Mouse (Mus musculus): ENCODE results near the gene Tmeff2. TPM values are rescaled to one million over a fixed set of nuclear protein-coding genes. Genes with fewer than 3 reads are reported as not detected.

Tmeff2 gene
- polyA plus RNA-seq, 1 experiment from 2014 or later: 1.4 TPM

DNA sequence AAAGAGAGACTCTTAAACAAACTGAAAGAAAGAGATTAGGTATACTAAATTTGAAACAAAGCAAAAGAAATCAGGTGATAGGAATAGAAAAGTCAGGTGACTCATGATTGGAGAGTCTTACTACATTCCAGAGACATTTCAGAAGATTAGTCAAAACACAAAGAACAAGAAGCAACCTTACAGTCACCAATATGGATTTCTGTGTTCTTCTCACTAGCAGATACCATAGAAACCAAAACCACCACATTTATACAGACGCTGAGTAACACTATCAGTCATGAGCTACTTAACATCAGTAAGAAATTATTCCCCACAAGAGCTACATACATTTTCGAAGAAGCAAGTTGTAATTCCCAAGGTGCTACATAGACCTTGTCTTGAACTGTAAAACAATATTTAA lies 165.2 kb downstream of the Tmeff2 start:
- no peaks in the 10 kb centered on the region for H3K27me3 ChIP-seq (ENCODE audit: control insufficient read depth, insufficient read depth, low read length)
- H3K9me3 ChIP-seq (ENCODE audit: control insufficient read depth, low read length): no peaks in the 10 kb centered on the region
- no peak overlapping the region for H3K27ac ChIP-seq (replicated peaks in 1 of 2; ENCODE audit: control insufficient read depth in 1 of 2, insufficient read depth in 1 of 2, low read depth in 2 of 2, low read length in 2 of 2)
- H3K36me3 ChIP-seq (ENCODE audit: control insufficient read depth, insufficient read depth, low read length): no peaks in the 10 kb centered on the region
- WGBS: 85% methylated on average over 2 of the region's 2 CpGs
- no peaks in the 10 kb centered on the region for H3K4me1 ChIP-seq (ENCODE audit: control insufficient read depth in 2 of 2, insufficient read depth in 2 of 2, low read length in 2 of 2)
- no peak for ATAC-seq (ENCODE audit: insufficient number of reproducible peaks, insufficient read depth, low FRiP score, low read depth)
- no peak overlapping the region for H3K9ac ChIP-seq (ENCODE audit: low read length)
- H3K4me2 ChIP-seq (ENCODE audit: low read length): no peak overlapping the region
- no peak overlapping the region for H3K4me3 ChIP-seq (ENCODE audit: control insufficient read depth in 1 of 2, insufficient read depth in 1 of 2, low read depth in 1 of 2, low read length in 2 of 2)

DNA sequence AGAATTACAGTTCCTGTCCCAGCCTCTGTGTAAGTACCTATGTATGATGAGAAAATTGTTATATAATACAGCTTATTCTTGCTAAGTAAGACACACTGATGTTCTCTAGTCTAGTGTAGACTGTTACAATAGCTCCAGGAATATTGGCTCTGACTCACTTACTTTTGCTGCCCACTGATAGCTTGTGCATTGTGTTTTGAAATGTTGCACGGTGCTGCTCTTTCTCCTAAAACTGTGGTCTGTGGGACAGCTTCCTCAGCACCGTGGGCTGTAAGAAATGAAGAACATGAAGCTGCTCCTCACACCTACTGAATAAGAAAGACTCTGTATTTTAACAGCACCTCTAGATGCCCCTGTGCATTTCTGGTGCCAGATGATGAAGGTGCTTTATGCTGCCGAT lies 168.4 kb downstream of the Tmeff2 start:
- no peak for ATAC-seq (ENCODE audit: insufficient number of reproducible peaks, insufficient read depth, low FRiP score, low read depth)
- H3K36me3 ChIP-seq (ENCODE audit: control insufficient read depth, insufficient read depth, low read length): no peaks in the 10 kb centered on the region

DNA sequence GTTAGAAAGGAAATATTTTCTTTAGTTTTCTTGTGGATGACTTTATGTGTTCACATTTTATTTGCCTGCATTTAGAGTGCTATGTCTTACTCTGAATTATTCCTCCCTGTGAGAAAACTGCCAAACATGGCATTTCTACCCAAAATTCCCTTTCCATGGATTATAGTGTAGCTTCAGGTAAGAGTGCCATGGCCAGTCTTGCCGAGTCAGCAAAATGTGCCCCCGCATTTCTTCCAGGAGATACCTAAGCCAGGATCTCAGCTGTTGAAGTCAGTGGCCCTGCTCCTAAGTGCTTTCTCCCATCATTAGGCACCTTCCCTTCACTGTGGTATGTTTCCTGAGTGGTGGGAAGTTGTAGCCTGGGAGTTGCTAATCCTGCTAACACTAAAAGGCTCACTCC lies 168.8 kb downstream of the Tmeff2 start:
- Histone ChIP-seq H3K9ac (ENCODE audit: low read length) (no peak overlapping the region), H3K4me3 (ENCODE audit: control insufficient read depth in 1 of 2, insufficient read depth in 1 of 2, low read depth in 1 of 2, low read length in 2 of 2) (no peak overlapping the region), H3K4me1 (ENCODE audit: control insufficient read depth in 2 of 2, insufficient read depth in 2 of 2, low read length in 2 of 2) (no peaks in the 10 kb centered on the region), H3K36me3 (ENCODE audit: control insufficient read depth, insufficient read depth, low read length) (no peaks in the 10 kb centered on the region), H3K27me3 (ENCODE audit: control insufficient read depth, insufficient read depth, low read length) (no peaks in the 10 kb centered on the region), H3K27ac (replicated peaks in 1 of 2; ENCODE audit: control insufficient read depth in 1 of 2, insufficient read depth in 1 of 2, low read depth in 2 of 2, low read length in 2 of 2) (no peak overlapping the region), H3K9me3 (ENCODE audit: control insufficient read depth, low read length) (no peaks in the 10 kb centered on the region), H3K4me2 (ENCODE audit: low read length) (no peak overlapping the region)
- ATAC-seq (ENCODE audit: insufficient number of reproducible peaks, insufficient read depth, low FRiP score, low read depth): no peak
- WGBS: 63% methylated on average over 2 of the region's 2 CpGs

More for the DNA sequence above, 168.4 kb downstream of the Tmeff2 start:
- WGBS: 63% methylated on average over 3 of the region's 3 CpGs
- no peaks in the 10 kb centered on the region for H3K27me3 ChIP-seq (ENCODE audit: control insufficient read depth, insufficient read depth, low read length)
- no peak overlapping the region for H3K4me3 ChIP-seq (ENCODE audit: control insufficient read depth in 1 of 2, insufficient read depth in 1 of 2, low read depth in 1 of 2, low read length in 2 of 2)
- H3K9me3 ChIP-seq (ENCODE audit: control insufficient read depth, low read length): no peaks in the 10 kb centered on the region
- H3K9ac ChIP-seq (ENCODE audit: low read length): no peak overlapping the region
- H3K27ac ChIP-seq (replicated peaks in 1 of 2; ENCODE audit: control insufficient read depth in 1 of 2, insufficient read depth in 1 of 2, low read depth in 2 of 2, low read length in 2 of 2): no peak overlapping the region
- H3K4me1 ChIP-seq (ENCODE audit: control insufficient read depth in 2 of 2, insufficient read depth in 2 of 2, low read length in 2 of 2): no peaks in the 10 kb centered on the region
- no peak overlapping the region for H3K4me2 ChIP-seq (ENCODE audit: low read length)

DNA sequence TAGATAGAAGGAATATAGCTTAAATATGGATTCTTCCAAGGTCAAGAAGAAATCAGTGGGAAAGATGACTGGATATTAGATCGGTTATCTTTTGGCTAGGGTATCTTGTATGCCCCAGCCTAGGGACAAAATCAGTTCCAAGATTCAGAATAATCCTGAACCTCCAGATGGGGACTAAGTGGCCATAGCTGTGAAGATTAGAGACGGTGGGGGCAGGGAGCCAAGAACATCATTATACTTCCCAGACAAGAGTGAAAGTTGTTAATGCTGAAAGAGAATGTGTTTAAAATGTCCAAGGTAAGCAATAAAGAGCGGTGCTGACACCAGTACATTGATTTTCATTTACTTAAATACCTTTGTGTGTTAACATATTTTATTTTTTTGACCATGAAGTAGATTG lies 173.6 kb downstream of the Tmeff2 start:
- Histone ChIP-seq H3K9ac (ENCODE audit: low read length) (no peak overlapping the region), H3K36me3 (ENCODE audit: control insufficient read depth, insufficient read depth, low read length) (no peaks in the 10 kb centered on the region), H3K27me3 (ENCODE audit: control insufficient read depth, insufficient read depth, low read length) (no peaks in the 10 kb centered on the region), H3K4me2 (ENCODE audit: low read length) (no peak overlapping the region), H3K27ac (replicated peaks in 1 of 2; ENCODE audit: control insufficient read depth in 1 of 2, insufficient read depth in 1 of 2, low read depth in 2 of 2, low read length in 2 of 2) (no peak overlapping the region), H3K4me3 (ENCODE audit: control insufficient read depth in 1 of 2, insufficient read depth in 1 of 2, low read depth in 1 of 2, low read length in 2 of 2) (no peak overlapping the region), H3K4me1 (ENCODE audit: control insufficient read depth in 2 of 2, insufficient read depth in 2 of 2, low read length in 2 of 2) (no peaks in the 10 kb centered on the region), H3K9me3 (ENCODE audit: control insufficient read depth, low read length) (no peaks in the 10 kb centered on the region)
- WGBS: 78% methylated on average over 3 of the region's 3 CpGs
- ATAC-seq (ENCODE audit: insufficient number of reproducible peaks, insufficient read depth, low FRiP score, low read depth): no peak

DNA sequence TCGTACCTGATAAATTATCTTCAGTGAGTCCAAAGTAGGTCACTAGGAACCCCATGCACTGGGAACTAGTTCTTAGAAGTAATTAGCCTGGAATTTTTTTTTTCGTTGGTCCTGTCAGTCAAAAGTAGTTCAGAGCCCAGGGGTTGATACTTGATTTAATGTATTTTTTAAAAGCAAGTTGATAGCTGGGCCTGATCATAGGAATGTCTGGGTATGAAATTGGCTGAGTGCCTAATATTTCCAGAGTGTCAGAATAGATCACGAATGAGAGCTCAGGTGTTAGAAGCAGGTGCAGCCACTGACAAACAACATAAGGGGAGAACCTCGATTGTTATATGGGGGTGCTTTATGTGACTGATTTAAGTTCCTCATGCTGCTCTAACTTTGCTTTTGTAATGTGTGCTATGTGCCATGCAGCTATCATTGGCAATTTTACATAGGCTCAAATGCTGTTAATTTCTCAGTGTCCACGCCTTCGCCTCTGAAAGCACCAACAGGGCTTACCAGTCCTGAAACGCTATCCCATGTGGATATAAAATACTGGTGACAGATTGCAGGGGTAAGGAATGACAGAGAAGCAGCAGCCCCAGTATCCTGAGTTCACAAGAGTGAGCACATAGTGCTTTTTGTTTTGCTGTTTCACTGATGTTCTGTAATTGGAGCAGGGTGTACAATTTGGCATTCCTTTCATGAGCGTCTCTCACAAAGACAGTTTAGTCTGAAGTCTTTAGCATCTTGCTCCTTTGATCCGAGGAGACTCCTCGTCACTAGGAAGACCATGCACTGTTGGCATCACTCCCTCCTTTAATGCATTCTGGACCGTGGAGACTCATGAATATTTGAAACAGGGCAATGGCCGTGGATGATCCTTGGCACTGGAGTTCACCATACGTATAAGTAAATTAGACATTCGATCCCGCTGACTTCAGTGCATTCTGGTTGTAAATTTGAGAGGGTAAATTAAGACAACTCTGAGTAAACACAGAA lies 175.6 kb downstream of the Tmeff2 start:
- H3K9ac ChIP-seq (ENCODE audit: low read length): no peak overlapping the region
- no peaks in the 10 kb centered on the region for H3K27me3 ChIP-seq (ENCODE audit: control insufficient read depth, insufficient read depth, low read length)
- no peak overlapping the region for H3K27ac ChIP-seq (replicated peaks in 1 of 2; ENCODE audit: control insufficient read depth in 1 of 2, insufficient read depth in 1 of 2, low read depth in 2 of 2, low read length in 2 of 2)
- WGBS: 76% methylated on average over 15 of the region's 15 CpGs
- H3K4me2 ChIP-seq (ENCODE audit: low read length): no peak overlapping the region
- H3K4me3 ChIP-seq (ENCODE audit: control insufficient read depth in 1 of 2, insufficient read depth in 1 of 2, low read depth in 1 of 2, low read length in 2 of 2): no peak overlapping the region
- H3K9me3 ChIP-seq (ENCODE audit: control insufficient read depth, low read length): no peaks in the 10 kb centered on the region
- no peak for ATAC-seq (ENCODE audit: insufficient number of reproducible peaks, insufficient read depth, low FRiP score, low read depth)
- no peaks in the 10 kb centered on the region for H3K4me1 ChIP-seq (ENCODE audit: control insufficient read depth in 2 of 2, insufficient read depth in 2 of 2, low read length in 2 of 2)
- no peaks in the 10 kb centered on the region for H3K36me3 ChIP-seq (ENCODE audit: control insufficient read depth, insufficient read depth, low read length)

DNA sequence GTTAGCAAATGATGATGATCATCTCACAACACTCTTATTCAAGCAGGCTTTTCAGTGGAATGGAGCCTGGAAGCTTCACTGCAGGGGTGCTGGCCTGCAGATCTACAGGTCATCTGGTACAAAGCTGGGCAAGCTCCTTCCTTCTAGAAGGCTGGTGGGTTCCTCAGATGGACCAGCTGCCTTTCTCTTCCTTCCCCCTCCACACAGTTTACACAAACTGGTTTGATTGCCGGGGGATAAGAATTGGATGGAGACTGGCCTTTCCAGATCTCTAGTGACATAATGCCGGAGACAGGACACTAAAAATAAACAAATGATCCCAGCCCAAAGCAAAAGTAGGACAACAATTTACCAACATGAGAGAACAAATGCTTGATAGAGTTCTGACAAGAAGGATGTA lies 188.5 kb downstream of the Tmeff2 start:
- no peak for ATAC-seq (ENCODE audit: insufficient number of reproducible peaks, insufficient read depth, low FRiP score, low read depth)
- Histone ChIP-seq H3K9me3 (ENCODE audit: control insufficient read depth, low read length) (no peaks in the 10 kb centered on the region), H3K9ac (ENCODE audit: low read length) (no peak overlapping the region), H3K27ac (replicated peaks in 1 of 2; ENCODE audit: control insufficient read depth in 1 of 2, insufficient read depth in 1 of 2, low read depth in 2 of 2, low read length in 2 of 2) (no peak overlapping the region), H3K27me3 (ENCODE audit: control insufficient read depth, insufficient read depth, low read length) (no peaks in the 10 kb centered on the region), H3K4me2 (ENCODE audit: low read length) (no peak overlapping the region), H3K36me3 (ENCODE audit: control insufficient read depth, insufficient read depth, low read length) (no peaks in the 10 kb centered on the region), H3K4me3 (ENCODE audit: control insufficient read depth in 1 of 2, insufficient read depth in 1 of 2, low read depth in 1 of 2, low read length in 2 of 2) (no peak overlapping the region), H3K4me1 (ENCODE audit: control insufficient read depth in 2 of 2, insufficient read depth in 2 of 2, low read length in 2 of 2) (no peaks in the 10 kb centered on the region)
- 69% methylated on average over 2 of the region's 2 CpGs for WGBS

DNA sequence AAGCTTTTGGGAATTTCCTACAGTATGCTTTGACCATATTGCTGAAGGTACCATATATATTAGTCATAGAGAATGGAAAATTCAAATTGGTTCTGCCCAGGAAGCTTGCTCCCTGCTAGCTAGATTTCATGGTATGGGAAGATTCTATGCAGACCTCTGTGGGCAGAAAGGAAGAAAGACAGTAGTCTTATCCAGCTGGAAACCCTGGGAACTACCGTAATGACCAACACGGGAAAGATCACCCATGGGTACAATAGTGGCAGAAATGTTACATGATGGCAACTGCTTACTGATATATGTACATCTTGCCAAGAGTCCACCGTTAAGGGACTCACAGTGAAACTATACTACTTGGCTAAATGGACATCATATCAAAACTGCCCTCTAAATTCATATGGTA lies 189.4 kb downstream of the Tmeff2 start:
- Histone ChIP-seq H3K36me3 (ENCODE audit: control insufficient read depth, insufficient read depth, low read length) (no peaks in the 10 kb centered on the region), H3K4me2 (ENCODE audit: low read length) (no peak overlapping the region), H3K9me3 (ENCODE audit: control insufficient read depth, low read length) (no peaks in the 10 kb centered on the region), H3K27me3 (ENCODE audit: control insufficient read depth, insufficient read depth, low read length) (no peaks in the 10 kb centered on the region), H3K27ac (replicated peaks in 1 of 2; ENCODE audit: control insufficient read depth in 1 of 2, insufficient read depth in 1 of 2, low read depth in 2 of 2, low read length in 2 of 2) (no peak overlapping the region), H3K4me1 (ENCODE audit: control insufficient read depth in 2 of 2, insufficient read depth in 2 of 2, low read length in 2 of 2) (no peaks in the 10 kb centered on the region), H3K4me3 (ENCODE audit: control insufficient read depth in 1 of 2, insufficient read depth in 1 of 2, low read depth in 1 of 2, low read length in 2 of 2) (no peak overlapping the region), H3K9ac (ENCODE audit: low read length) (no peak overlapping the region)
- ATAC-seq (ENCODE audit: insufficient number of reproducible peaks, insufficient read depth, low FRiP score, low read depth): no peak
- WGBS: 91% methylated on average over 3 of the region's 3 CpGs
